Mouse (Mus musculus): Measurements from ENCODE around the gene Mcrip2.
A peak's percentile ranks its signal among the peaks of the same experiment; 100 is the strongest.

Gene Mcrip2

GRCm38 (mm10) chr17:25865288-25865687 is 3.3 kb downstream of the Mcrip2 start:
- DNase-seq (ENCODE audit: low spot score in 2 of 2) = no peak

DNA sequence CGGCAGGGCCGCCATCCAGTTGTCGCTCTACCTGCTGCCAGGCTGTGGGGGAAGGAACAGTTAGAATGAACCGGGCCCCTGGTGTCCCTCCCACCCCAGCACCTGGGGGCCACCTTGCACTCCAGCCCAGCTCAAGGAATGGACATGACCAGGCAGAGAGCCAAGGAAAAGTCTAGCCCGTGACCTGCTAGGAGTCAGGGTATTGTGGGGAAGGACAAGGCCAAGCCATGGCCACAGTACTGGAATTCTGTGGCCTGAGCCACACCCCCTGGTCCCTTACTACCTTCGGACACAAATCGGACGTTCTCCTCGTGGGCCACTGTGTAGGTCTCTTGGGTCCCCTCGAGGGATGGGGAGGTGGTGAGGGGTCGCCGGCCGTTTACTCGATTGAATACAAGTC is 4.3 kb downstream of the Mcrip2 start:
- DNase-seq (ENCODE audit: low spot score in 2 of 2) = no peak

DNA sequence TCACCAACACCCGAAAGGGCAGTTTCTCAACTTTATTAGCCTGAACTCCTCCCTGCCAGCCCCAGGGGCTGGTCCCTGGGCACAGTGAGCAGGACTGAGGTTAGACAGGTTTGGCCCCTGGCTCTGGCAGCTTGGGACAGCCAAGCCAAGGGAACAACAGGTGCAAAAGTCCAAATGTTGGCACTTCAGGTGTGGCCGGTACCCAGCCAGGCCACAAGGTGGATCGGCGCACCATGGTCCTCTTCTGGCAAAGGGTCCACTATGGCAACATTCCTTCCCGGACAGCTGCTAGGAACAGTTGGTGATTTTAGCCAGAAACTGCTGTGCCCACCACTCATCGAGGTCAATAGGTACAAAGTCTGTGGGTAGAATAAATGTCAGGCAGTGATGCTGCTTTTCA is 4.9 kb downstream of the Mcrip2 start:
- DNase-seq (ENCODE audit: low spot score in 2 of 2) = no peak

- DNase-seq (ENCODE audit: low spot score in 2 of 2) = no peak
Measured at GRCm38 (mm10) chr17:25861704-25862612, 6.6 kb downstream of the Mcrip2 start.

DNA sequence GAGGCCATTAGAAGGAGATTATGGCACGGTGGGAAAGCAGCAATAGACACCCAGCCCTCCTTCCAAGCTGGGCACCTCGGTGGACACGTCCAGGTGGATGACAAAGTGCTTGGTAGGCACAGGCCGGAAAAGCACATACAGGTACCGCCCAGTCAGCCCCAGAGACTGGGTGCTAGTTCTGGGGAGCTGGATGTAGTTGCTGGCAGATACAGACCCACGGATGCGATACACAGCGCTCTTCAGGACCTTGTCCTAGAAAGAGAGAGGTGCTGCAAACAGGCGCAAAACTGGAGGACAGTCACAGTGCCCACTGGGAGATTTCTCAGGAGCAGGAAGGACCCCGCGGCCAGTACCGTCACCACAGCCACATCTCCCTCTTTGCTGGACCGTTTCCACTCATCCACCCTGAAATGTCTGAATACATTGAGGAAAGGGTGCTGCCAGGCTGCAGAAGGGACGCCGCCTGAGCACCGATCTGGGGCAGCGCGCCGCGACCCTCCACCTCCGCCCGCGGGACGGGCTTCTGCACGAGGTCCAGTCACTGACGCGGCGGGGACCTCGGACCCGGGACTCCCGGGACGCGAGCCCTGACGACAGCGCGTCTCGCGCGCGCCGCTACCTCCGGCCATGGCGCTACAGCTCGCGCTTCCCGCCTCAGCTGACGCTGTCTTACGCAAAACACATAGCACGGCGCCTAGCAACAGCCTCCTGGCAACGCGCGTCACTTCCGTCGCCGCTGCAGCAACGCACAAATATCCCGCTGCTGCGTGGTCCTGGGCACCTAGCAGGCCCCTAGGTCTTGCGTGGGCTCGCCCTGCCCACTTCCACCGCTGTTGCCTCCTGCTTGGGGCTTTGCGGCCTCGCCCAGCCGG is 7.5 kb downstream of the Mcrip2 start, which contains the start of gene Wdr90:
Gene Wdr90, minus strand, starts transcription at position 670 of the 872 bp plus-strand sequence.
- DNase-seq (ENCODE audit: low spot score in 2 of 2) = peak; percentile 94 to 95

- DNase-seq (ENCODE audit: low spot score in 2 of 2) = no peak
Measured at GRCm38 (mm10) chr17:25860229-25860628, 8.3 kb downstream of the Mcrip2 start.

- DNase-seq (ENCODE audit: low spot score in 2 of 2) = peak; percentile 93 to 94
Measured at GRCm38 (mm10) chr17:25844396-25844901, 24.1 kb downstream of the Mcrip2 start, which contains the start of gene Rhot2. TSS of gene Rhot2 (minus strand) at chr17:25844851.

- no peak for DNase-seq (ENCODE audit: low spot score in 2 of 2)
Measured at GRCm38 (mm10) chr17:25843636-25844395, 24.7 kb downstream of the Mcrip2 start.

DNA sequence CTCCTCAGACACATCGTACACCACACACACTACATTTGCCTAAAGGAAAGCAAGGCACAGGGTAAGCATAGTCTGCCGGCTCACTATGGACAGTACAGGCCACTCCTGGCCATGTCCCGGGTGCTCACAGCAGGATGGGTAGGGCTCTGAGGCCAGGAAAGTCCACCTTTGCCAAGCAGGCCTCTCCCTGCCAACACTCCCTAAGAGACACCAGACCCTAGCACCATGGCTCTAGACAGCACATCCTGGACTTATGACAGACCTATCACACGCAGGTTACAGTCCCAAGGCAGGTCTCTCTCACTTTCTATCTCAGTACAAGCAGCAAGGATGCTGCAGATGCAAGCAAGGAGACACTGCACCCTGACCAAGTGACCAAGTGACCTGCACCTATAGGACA is 25.4 kb downstream of the Mcrip2 start:
- no peak for DNase-seq (ENCODE audit: low spot score in 2 of 2)

DNA sequence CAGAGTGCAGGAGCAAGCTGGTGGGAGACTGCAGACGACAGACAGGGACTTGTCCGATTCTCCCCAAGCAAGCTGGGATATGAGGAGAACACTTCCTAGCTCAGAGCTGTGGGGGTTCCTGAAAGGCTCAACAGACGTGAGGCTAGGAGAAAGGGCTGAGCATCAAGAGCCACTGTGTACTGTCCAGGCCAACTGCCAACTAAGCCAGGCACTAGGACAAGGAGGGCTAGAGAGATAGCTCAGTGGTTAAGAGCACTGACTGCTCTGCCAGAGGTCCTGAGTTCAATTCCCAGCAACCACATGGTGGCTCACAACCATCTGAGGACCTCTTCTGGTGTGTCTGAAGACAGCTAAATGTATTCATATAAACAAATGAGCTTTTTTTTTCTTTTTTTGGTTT is 26.1 kb downstream of the Mcrip2 start:
- no peak for DNase-seq (ENCODE audit: low spot score in 2 of 2)

DNA sequence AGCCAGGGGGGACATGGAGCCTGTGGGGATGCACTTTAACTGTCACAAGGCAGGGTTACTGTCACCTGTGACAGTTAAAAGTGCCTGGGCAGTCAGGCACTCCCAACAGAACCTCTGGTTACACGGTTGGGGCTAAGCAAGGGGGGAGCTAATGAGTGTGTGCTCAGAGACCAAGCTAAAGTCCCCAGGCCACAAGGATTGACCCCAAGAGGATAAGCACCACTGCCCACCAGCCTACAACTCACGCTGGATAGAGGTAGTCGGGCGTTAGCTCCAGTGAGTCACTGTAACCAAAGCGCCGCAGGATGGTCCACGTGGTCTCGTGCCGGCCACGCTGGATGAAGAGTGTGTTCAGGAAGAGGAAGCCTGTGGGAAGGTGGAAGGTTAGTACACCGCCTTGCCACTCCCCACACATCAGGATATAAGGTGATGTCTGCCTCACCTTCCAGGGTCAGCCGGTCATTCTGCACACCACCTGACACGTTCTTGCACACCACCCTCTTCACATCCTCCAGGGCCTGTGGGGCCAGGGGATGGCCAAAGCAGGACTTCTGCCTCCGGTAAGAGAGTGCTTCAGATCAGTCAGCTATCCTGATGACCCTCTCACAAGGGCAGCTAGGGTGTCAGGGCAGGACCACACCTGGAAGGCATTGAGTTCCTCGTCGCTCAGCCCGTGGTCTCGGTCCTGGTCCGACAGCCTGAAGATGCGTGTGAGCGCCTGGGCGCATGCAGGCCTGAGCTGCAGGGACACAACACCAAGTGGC is 27.3 kb downstream of the Mcrip2 start, which contains the start of gene Gm20683:
Gene Gm20683, minus strand, starts transcription at position 647 of the 764 bp plus-strand sequence.
- no peak for DNase-seq (ENCODE audit: low spot score in 2 of 2)

DNA sequence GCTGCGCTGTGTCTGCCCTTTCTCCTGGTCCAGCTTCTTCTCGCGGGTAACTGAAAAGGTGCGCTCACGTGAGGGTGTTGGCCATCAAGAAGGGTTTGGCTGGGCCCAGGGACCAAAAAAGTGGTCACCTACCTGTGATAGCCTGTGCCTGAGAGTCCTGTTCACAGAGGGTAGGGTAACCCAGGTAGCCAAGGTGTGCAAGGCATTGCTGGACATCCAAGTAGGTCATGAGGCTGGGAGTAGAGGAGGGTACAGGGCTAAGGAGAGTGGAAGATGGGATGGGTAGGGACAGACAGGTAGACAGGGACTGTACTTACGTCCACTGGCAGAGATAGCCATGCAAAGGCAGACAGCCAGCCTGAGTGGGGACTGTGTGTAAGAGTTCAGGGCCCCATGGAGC is 28.0 kb downstream of the Mcrip2 start:
- DNase-seq (ENCODE audit: low spot score in 2 of 2) = no peak

DNA sequence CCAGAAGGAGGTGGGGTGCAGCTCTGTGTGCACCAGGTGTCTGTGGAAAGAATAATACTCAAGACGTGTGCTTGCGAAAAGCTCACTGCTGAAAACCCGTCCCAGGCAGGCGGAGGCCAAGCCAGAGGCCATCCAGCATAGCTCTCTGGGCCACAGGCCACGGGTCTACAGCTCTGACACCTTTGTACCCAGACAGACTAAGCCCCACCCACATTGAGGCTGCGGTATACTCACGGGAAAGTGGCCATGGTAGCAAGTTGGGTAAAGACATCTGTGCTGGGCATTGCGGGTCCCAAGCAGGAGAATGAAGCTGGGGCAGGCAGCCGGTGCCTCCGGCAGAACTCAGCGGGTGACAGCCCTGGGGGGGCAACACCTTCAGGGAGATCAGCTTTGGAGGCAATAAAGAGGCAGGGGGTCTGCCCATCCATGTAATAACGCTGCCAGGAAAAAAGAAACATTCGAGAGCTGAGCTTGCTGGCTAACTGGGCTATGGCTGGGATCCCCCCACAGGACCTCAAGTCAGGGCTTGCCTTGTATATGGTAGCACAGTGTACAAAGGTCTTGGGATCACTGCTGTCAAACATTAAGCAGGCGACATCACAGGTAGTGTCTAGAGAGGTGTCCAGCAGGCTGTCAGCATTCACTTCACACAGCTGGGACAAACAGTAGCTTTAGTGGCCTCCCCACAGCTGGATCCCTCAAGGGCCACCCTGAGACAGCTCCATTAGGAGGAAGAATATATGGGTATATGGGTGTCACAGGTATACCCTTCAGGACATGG is 28.9 kb downstream of the Mcrip2 start:
- no peak for DNase-seq (ENCODE audit: low spot score in 2 of 2)

- no peak for DNase-seq (ENCODE audit: low spot score in 2 of 2)
Measured at GRCm38 (mm10) chr17:25838904-25839303, 29.7 kb downstream of the Mcrip2 start.

DNA sequence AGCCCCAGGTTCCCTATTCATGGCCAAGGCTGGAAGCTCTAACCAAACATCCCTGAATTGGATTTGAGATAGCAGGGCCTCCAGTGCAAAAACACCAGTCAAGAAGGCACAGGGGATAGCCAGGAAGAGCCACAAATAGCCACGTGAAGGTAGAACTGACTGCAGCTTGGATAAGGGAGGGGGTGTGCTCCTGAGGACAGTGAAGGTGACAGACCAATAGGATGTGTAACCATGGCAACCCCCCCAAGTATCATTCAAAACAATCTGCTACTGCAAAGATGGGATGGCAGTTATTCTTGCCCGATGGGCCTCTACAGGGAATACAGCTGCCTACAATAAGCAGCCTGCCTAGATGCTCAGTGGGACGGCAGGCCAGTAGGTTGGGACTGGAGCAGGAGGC is 31.0 kb downstream of the Mcrip2 start:
- no peak for DNase-seq (ENCODE audit: low spot score in 2 of 2)

DNA sequence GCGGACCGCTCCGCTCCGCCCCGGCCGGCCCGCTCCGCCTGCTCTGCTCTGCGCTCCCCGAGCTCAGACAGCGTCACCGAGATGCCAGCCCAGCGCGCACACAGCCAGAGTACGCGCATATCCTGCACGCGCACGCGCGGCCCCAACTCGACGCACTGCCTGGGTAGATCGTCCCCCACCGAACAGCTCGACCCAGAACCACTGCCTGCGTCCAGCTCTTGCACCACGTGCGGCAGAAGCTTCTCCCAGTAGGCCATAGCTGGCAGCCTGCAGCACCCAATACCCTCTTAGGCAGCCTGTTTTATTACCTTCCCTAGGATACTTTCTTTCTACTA is 31.5 kb downstream of the Mcrip2 start, which contains the start of gene Rhbdl1:
Gene Rhbdl1, minus strand, starts transcription at position 220 of the 335 bp plus-strand sequence.
- DNase-seq (ENCODE audit: low spot score in 2 of 2) = peak; percentile 86 to 87

GRCm38 (mm10) chr17:25836397-25837075 is 32.0 kb downstream of the Mcrip2 start:
- no peak for DNase-seq (ENCODE audit: low spot score in 2 of 2)

DNA sequence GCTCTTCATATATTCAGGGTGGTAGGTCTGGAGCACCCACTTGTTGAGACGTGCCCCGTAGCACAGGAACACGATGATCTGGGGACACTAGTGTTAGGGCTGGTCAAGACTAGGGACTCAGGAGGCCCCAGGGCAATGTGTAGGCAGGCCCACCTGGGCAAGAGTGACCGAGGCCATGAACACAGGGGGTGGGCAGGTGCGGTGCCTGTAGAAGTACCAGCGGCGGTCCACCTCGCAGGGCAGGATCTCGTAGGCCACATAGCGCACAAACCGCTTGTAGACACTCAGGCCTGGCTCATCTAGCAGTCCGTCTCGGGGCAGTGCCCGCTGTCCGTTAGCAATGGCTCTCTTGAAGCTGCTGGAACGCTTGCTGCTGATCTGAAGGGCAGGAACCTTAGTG is 32.7 kb downstream of the Mcrip2 start:
- no peak for DNase-seq (ENCODE audit: low spot score in 2 of 2)

DNA sequence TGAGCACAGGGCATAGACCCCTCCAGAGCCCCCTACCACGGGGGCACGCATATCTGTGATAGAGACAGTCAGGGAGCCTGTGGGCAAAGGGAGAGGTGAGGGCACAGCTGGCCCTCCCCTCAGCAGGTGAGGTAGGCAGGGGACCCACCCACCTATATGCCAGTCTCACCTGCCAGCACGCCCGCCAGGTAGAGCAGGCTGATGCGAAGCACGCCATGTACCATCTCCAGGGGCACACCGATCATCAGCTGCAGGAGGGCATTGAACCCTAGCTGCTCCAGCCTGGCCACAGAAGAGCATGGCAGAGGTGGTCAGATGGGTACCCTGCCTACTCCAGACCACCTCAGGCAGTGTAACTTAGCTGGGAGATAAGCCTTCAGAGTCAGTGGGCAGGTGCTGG is 33.3 kb downstream of the Mcrip2 start:
- no peak for DNase-seq (ENCODE audit: low spot score in 2 of 2)
